Mouse (Mus musculus) adrenal gland, postnatal 36 days (tissue): Measurements from ENCODE around the gene Uvrag. TPM values are rescaled to one million over a fixed set of nuclear protein-coding genes. Genes with fewer than 3 reads are reported as not detected.

ENCODE experiments used
- DNase-seq, 2 experiments: peaks; one replicate each; pipeline ENCODE4 v3.0.0; 2021; ENCODE audit warnings: mixed read lengths in 1 of 2
- long read RNA-seq, 2 experiments: library from polyadenylated mRNA; stranded (forward); transcript quantifications; one replicate each; pipeline ENCODE4 v2.0.0; 2021; ENCODE audit warnings: borderline sequencing depth in 2 of 2
- total RNA-seq, 2 experiments: library from RNA; stranded (reverse); gene quantifications; 2 replicates each; pipeline ENCODE4 v1.2.3; 2021

The Uvrag gene
- total RNA-seq = 10 to 100 TPM; 31.2 to 36.3 TPM
- long read RNA-seq, experiment 1, full-length matches to known transcripts = 11 of 20 reads
- long read RNA-seq, experiment 1, partial matches to known transcripts = 4 of 20 reads
- long read RNA-seq, experiment 1, other reads (novel, unspliced or antisense) = 5 of 20 reads
- long read RNA-seq, experiment 2, full-length matches to known transcripts = 9 of 16 reads
- long read RNA-seq, experiment 2, partial matches to known transcripts = 2 of 16 reads
- long read RNA-seq, experiment 2, other reads (novel, unspliced or antisense) = 5 of 16 reads

- peak; percentile 99 for DNase-seq
These were observed at the start of gene Uvrag for GRCm38 (mm10) chr7:99140984-99141918. Gene Uvrag (minus strand): TSS chr7:99141141.

DNA sequence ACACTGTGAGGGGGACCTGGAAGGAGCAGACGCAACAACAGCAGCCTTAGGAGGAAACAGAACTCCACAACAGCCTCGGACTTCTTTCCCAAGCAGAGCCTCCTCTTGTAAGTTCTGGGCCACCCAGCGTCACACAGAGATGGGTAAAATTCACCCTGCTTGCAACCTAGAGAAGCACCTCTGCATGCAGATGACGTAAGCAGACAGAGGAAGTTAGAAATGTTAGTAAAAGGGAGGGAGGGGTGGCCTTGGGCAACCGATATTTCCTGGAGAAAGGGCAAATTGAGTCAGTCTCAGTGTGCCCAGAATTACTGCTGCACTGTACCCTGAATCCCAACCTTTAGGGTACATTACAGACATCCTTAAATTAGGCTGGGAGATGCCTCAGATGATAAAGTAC, 48.9 kb upstream of the Uvrag start:
- DNase-seq = no peak

GRCm38 (mm10) chr7:99188630-99189029, 47.7 kb upstream of the Uvrag start:
- peak; percentile 57 to 67 for DNase-seq

DNA sequence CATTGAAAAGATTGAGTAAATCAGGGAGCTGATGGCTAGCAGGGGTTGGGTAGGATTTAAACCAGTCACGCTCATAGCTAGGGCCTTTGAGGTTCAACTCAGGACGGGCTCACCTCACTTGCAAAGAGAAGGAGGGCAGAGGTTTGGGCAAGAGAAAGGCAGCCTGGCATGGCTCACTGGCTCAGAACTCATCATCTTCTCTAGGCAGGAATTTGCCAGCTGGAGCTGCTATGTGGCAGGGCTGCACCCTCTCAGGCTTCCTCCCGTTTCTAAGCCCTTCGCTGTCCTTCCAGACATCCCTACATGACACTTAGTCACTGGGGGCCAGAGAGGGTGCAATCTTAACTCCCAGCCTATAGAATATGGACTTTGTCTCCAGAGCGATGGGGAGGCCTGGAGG, 46.5 kb upstream of the Uvrag start:
- DNase-seq = peak in 1 of 2 experiments; percentile 48

- DNase-seq = peak in 1 of 2 experiments; percentile 41
These were observed 44.5 kb upstream of the Uvrag start for GRCm38 (mm10) chr7:99185405-99185804.

GRCm38 (mm10) chr7:99183751-99184150, 42.8 kb upstream of the Uvrag start:
- DNase-seq = no peak

DNA sequence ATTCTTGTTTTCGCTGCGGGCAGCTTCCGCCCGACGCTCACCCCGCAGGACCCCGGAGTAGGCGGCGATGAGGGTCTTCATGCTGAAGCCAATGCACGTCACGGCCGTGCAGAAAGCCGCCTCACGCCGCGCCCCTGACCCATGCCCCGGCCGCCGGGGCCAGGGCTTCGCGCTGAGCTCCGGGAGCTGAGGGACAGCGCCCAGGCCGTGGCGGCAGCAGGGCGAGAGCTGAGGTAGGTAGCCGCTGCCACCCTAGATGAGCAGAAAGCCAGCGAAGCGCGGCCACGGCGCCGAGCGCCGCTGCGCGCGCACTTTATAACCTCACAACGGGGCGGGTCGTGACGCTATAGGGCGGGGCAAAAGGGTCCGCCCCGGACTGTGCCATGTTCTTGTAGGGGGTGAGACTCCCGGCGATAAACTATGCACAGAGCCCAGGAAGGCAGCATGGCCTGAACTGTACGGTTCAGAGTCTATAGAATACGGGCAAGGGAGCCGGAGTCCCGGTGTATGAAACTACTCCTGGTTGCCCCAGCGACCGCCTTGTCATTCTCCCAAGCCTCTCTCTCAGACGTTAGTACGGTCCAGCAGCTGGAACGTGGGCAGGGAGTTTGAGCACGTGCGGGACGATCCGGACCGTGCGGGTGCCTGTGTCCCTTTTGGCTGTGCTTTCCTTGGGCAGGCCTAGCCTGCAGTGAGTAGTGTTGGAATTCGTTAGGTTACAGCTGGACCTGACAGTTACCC, 41.7 kb upstream of the Uvrag start, which contains the start of gene Dgat2:
Dgat2 (minus strand) TSS at position 288 of the 741 bp plus-strand sequence.
- DNase-seq = peak; percentile 91

DNA sequence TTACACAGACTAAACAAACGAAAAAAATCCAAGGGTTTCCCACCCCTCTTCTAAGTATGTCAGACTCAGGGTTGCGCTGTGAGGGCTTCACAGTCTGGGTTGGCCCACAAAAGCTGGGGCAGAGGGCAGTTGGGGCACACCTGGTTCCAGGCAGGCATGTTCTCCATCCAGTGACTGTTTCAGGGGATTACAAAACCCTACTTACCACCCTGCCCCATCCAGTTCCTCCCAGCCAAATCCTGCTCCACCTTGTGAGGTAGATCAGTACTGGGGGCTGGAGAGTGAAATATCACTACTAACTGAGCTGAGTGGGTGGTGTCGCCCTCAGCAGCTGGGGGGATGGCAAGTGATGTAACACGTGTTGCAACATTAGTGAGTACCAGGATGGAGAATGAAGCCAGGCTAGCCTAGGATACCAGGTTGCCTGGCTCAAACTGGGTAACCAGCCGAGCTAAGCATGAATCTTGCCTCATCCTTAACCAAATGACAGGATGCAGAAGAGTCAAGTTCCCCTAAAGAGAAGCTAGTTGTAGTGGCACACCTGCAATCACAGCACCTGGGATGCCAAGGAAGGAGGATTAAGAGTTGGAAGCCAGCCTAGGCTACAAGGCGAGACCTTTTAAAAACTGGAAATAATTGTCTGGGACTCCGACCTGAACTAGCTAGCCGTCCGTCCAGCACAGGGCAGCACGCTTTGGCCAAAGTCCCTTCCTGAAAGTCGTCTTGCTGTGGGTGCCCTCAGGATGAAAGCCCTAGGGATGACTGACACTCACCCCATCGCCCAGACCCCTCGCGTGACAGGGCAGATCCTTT, 40.9 kb upstream of the Uvrag start:
- DNase-seq = no peak

GRCm38 (mm10) chr7:99180162-99180561, 39.2 kb upstream of the Uvrag start:
- DNase-seq = no peak

- DNase-seq = no peak
These were observed 38.3 kb upstream of the Uvrag start for GRCm38 (mm10) chr7:99179271-99179670.

DNA sequence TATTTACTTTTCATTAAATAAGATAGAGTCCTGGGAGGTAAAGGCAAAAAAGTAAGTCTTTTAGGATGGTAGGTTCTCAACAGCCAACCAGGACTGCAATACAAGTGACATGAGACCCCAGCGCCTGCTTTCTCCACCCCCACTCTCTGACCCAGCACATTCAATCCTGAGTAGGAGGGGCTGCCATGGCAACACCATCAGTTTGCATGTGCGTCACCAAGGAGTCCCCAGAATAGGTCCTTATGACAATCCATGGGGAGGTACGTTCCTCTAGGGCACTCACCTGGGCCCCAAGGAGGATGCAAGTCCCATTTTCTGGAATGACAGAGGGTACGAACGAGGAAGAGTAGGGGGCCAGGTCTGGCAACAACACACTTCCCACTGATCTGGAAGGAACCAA, 36.4 kb upstream of the Uvrag start:
- DNase-seq = no peak

DNA sequence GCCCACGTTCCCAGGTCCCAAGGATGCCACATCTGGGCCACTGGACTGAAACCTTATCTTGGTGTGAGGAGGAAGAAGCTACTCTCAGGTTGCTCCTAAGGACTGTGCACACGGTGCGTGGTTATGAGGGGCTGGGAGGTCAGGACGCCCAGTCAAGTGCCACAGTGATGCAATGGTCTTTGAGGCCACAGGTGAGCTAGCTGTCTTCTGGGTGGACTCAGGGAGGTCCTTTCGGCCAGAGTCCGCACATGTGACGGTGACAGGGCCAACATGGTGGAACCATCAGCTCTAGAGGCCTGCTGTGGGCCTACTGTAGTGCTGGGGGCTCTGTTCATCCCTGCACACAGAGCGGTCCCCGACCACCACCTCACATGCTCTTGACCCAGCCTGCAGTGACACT, 34.7 kb upstream of the Uvrag start:
- no peak for DNase-seq

DNA sequence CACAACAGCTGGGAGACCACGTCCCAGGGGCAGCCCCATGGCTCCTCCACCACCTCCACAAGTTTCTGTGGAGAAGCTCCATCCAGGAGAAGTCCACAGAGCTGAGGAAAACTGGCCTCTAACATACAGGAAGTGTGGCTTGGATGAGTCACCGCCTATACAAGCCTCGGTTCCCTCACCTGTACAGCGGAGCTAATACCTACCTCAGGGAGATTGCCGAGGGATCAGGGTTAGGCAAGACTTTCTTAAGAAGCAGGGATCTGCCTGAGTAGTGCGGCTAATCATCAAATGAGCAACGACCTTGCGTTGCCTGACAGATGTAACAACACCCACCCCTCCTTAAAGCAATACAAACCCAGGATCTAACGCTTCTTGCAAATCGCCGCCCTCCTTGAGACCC, 34.2 kb upstream of the Uvrag start:
- no peak for DNase-seq

DNA sequence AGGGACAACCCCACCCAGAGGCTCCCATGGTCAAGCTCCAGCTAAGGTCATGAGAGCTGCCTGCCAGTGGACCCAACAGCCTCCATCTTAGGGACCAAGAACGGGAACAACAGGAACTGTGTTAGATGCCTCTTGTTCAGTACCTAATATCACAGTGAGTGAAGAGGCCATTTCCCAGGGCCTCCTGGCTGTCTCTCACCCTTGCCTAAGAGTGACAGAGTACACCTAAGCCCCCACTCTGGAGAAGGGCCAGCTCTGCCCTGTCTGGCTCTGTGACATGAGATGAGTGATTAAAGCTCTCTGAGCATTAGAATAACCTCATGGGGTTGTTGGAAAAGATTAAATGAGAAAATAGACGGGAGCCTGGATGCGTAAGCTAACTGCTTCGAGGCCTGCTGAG, 33.1 kb upstream of the Uvrag start:
- no peak for DNase-seq

GRCm38 (mm10) chr7:99172898-99173297, 32.0 kb upstream of the Uvrag start:
- DNase-seq = no peak

DNA sequence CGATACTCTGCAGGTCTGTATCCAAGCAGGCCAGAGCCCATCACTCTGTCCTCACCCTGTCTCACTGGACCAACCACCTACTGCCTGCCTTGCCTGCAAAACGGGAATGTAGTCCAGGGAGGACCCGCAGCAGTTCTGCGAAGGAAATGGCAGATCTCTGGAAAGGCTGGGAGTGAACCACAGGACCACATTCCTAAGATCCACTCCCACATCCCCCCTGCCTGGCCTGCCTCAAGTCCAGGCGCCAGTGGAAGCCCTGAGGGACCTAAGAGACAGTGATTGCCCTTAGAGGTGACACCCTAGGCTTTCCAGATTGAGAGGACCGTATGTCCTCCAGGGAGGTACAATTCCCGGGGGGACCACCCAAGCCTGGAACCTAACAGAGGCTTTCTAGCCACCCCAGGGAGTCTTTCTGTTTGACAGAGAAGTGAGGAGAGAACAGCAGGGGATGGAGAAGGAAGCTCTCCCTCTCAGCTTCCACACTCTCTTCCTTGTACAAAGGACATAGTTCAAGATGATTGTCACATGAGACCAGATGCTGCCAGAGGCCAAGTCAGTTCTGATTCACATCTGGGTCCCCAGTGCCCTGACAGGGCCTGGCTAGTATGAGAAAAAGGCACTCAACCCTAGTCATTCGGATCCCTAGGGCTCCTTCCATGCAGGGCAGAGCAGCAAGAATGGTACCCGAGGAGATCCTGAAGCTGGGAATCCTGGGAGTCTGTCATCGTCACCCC, 31.0 kb upstream of the Uvrag start:
- DNase-seq = no peak

DNA sequence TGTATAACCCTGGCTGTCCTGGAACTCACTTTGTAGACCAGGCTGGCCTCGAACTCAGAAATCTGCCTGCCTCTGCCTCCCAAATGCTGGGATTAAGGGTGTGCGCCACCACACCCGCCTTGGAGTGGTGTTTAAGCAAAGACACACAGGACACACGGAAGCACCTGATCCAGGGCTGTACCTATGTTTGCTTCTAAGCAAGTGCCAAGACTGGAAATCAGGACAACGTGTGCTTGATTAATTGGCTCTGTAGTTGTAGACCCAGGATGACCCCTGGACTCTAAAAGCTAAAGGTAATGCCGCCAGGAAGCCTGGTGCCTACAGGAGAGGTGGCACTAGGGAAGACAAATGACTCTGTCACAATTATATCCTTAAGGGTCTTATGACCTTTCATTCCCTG, 29.6 kb upstream of the Uvrag start:
- no peak for DNase-seq

GRCm38 (mm10) chr7:99169717-99170403, 28.9 kb upstream of the Uvrag start:
- DNase-seq = no peak

DNA sequence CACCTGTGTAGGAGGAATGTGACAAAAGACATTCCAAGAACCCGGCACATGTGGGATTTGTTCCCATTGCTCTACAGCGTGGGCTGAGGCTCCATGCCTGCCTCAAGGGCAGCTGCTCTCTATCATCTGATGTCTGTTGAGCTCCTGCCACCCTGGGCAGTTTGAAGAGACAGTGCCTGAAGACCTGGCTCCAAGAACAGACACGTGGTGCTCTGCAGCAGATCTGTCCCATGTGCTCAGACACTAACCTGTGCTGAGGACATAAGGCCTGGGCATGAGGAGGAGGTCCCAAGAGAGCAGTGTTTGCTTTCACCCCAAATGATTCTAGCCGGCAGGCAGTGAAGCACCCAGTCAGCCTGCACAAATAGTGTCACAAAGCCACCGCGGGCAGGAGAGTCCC, 27.8 kb upstream of the Uvrag start:
- no peak for DNase-seq

DNA sequence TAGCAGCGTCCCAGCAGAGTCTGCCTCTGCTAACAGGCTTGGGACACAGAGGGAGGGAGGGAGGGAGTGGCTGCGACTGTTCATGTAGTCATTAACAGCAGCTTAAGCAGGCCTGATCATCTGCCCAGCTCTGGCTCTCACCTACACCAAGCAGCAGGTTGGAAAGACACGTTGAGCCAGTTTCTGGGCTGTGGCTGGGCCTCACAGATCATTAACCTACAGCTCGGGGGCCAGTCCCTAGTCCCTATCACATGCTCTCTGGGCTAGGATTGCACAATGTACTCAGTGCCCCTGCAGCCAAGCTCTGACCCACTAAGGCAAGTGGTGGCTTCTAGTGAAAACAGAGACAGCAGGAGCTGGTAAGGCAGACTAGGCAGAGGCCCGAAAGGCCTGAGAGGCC, 27.0 kb upstream of the Uvrag start:
- no peak for DNase-seq
